Mouse (Mus musculus) heart, adult 2 months (tissue): ENCODE data around the gene Cacng6. TPM values are rescaled to one million over a fixed set of nuclear protein-coding genes. Genes with fewer than 3 reads are reported as not detected.
"Not testable (repeated sequence)": the region's sequence is repeated elsewhere in the genome, so short reads cannot be mapped to it uniquely, and the experiment has no call there.

Experiments used
- DNase-seq, 2 experiments: peaks; one replicate each; pipeline ENCODE4 v3.0.0; 2021
- H3K27ac ChIP-seq: fragments of 200-600 bp; 2 replicates; pipeline ENCODE4 v1.8.1; 2022
- H3K27me3 ChIP-seq: fragments of 200-500 bp; 2 replicates; pipeline ENCODE4 v1.6.1; 2012; ENCODE audit warnings: mild to moderate bottlenecking, low read length, inconsistent platforms, mixed read lengths; ENCODE audit not compliant: control insufficient read depth, insufficient read depth
- H3K36me3 ChIP-seq: fragments of 200-500 bp; 2 replicates; pipeline ENCODE4 v1.6.1; 2012; ENCODE audit warnings: low read length, inconsistent platforms; ENCODE audit not compliant: control insufficient read depth, insufficient read depth
- H3K4me1 ChIP-seq: fragments of 200-500 bp; 2 replicates; pipeline ENCODE4 v1.6.1; 2011; ENCODE audit warnings: low read length; ENCODE audit not compliant: control insufficient read depth, insufficient read depth
- H3K4me3 ChIP-seq: fragments of 200-600 bp; 2 replicates; pipeline ENCODE4 v1.8.1; 2022
- H3K79me2 ChIP-seq: fragments of 200-500 bp; replicated peaks from 2 replicates; pipeline ENCODE4 v1.6.1; 2012; ENCODE audit warnings: mild to moderate bottlenecking, inconsistent platforms, low read length, moderate library complexity, mixed read lengths; ENCODE audit not compliant: control insufficient read depth, insufficient read depth
- H3K9ac ChIP-seq: fragments of 200-500 bp; 2 replicates; pipeline ENCODE4 v1.6.1; 2012; ENCODE audit warnings: low read depth, mild to moderate bottlenecking, control low read depth, inconsistent platforms, low read length, mixed read lengths
- CTCF ChIP-seq: fragments of 200-600 bp; IDR thresholded peaks from 2 replicates; pipeline ENCODE4 v1.8.1; 2022; ENCODE audit warnings: antibody characterized with exemption, mild to moderate bottlenecking, moderate library complexity
- EP300 ChIP-seq: fragments of 200-500 bp; IDR thresholded peaks from 2 replicates; pipeline ENCODE4 v1.6.1; 2011; ENCODE audit warnings: low read depth, low read length, control low read depth; ENCODE audit not compliant: insufficient read depth
- POLR2A ChIP-seq: fragments of 200-500 bp; IDR thresholded peaks from 2 replicates; pipeline ENCODE4 v1.6.1; 2011; ENCODE audit warnings: mild to moderate bottlenecking, low read depth, low read length, control low read depth; ENCODE audit not compliant: insufficient read depth
- WGBS: fragments of 180-500 bp; shearing (Covaris S2); methylation state at CpG from one replicate; pipeline ENCODE4 v1.1.7; 2018; 5-methylcytosine and 5-hydroxymethylcytosine counted together
- intact Hi-C: fragments of 180-260 bp; cut with DNase I; formaldehyde crosslinking; loops from one replicate; pipeline ENCODE4 v1.15.1; 2025
- polyA plus RNA-seq: library from polyadenylated mRNA; depleted of rRNA; stranded (reverse); fragments of >200 nt; gene quantifications from 2 replicates; pipeline ENCODE4 v1.2.3, GENCODE M21; 2012
- total RNA-seq, 2 experiments: library from RNA; stranded (reverse); gene quantifications; 2 replicates each; pipeline ENCODE4 v1.2.3; 2021

The Cacng6 gene
- total and polyA plus RNA-seq, 3 experiments, result 0.78 to 2.5 (median 1.9) TPM

- DNase-seq, result no peak
- whole genome bisulfite sequencing, result 73% methylated on average over 10 of the region's 10 CpGs
- no peaks in the 10 kb centered on the region for H3K36me3 ChIP-seq
- H3K9ac ChIP-seq, result no peak overlapping the region
- no peaks in the 10 kb centered on the region for H3K79me2 ChIP-seq
- no peak for TF ChIP-seq EP300
- no peak for TF ChIP-seq POLR2A
- TF ChIP-seq CTCF, result no peak
- H3K27me3 ChIP-seq, result no peaks in the 10 kb centered on the region
- intact Hi-C loops, result no loop called here
- H3K4me1 ChIP-seq, result no peaks in the 10 kb centered on the region
- no peak overlapping the region for H3K4me3 ChIP-seq
- H3K27ac ChIP-seq, result no peak overlapping the region
Measured at GRCm38 (mm10) chr7:3397355-3397754, 26.6 kb upstream of the Cacng6 start.

GRCm38 (mm10) chr7:3397797-3398196, 26.2 kb upstream of the Cacng6 start:
- intact Hi-C loops, result no loop called here

GRCm38 (mm10) chr7:3398363-3398762, 25.6 kb upstream of the Cacng6 start:
- H3K4me3 ChIP-seq, DNase-seq, H3K4me1 ChIP-seq, H3K9ac ChIP-seq, H3K79me2 ChIP-seq, intact Hi-C loops, H3K27ac ChIP-seq, H3K27me3 ChIP-seq, H3K36me3 ChIP-seq: not testable (repeated sequence)
- 91% methylated on average over 8 of the region's 8 CpGs for WGBS

More at GRCm38 (mm10) chr7:3397797-3398196, 26.2 kb upstream of the Cacng6 start:
- no peak overlapping the region for H3K27ac ChIP-seq
- no peaks in the 10 kb centered on the region for H3K36me3 ChIP-seq
- H3K9ac ChIP-seq, result no peak overlapping the region
- no peaks in the 10 kb centered on the region for H3K4me1 ChIP-seq
- WGBS, result 70% methylated on average over 7 of the region's 7 CpGs
- H3K4me3 ChIP-seq, result no peak overlapping the region
- DNase-seq, result no peak
- TF ChIP-seq POLR2A (no peak), EP300 (no peak), CTCF (no peak)
- H3K79me2 ChIP-seq, result no peaks in the 10 kb centered on the region
- H3K27me3 ChIP-seq, result no peaks in the 10 kb centered on the region

GRCm38 (mm10) chr7:3399937-3400336, 24.1 kb upstream of the Cacng6 start:
- no peak for DNase-seq
- intact Hi-C loops, result no loop called here

GRCm38 (mm10) chr7:3409729-3410520, 14.1 kb upstream of the Cacng6 start:
- no peak overlapping the region for H3K27ac ChIP-seq
- H3K36me3 ChIP-seq, result no peaks in the 10 kb centered on the region
- TF ChIP-seq POLR2A (no peak), CTCF (no peak), EP300 (no peak)
- no peaks in the 10 kb centered on the region for H3K4me1 ChIP-seq
- 41% methylated on average over 11 of the region's 11 CpGs for whole genome bisulfite sequencing
- DNase-seq, result no peak
- no peak overlapping the region for H3K4me3 ChIP-seq
- intact Hi-C loops, result no loop called here
- H3K9ac ChIP-seq, result no peak overlapping the region
- no peaks in the 10 kb centered on the region for H3K79me2 ChIP-seq
- H3K27me3 ChIP-seq, result peaks cover 9% of the 10 kb centered on the region

More at GRCm38 (mm10) chr7:3399937-3400336, 24.1 kb upstream of the Cacng6 start:
- Histone ChIP-seq H3K27me3 (no peaks in the 10 kb centered on the region), H3K4me1 (no peaks in the 10 kb centered on the region), H3K79me2 (no peaks in the 10 kb centered on the region), H3K9ac (no peak overlapping the region), H3K4me3 (no peak overlapping the region), H3K36me3 (no peaks in the 10 kb centered on the region), H3K27ac (no peak overlapping the region)
- TF ChIP-seq POLR2A (no peak), CTCF (no peak), EP300 (no peak)

GRCm38 (mm10) chr7:3411160-3411941, 12.6 kb upstream of the Cacng6 start:
- Histone ChIP-seq H3K27me3 (peaks cover 15% of the 10 kb centered on the region), H3K79me2 (no peaks in the 10 kb centered on the region), H3K4me3 (no peak overlapping the region), H3K4me1 (no peaks in the 10 kb centered on the region), H3K9ac (no peak overlapping the region), H3K27ac (no peak overlapping the region), H3K36me3 (no peaks in the 10 kb centered on the region)
- 2% methylated on average over 33 of the region's 33 CpGs for WGBS
- no peak for TF ChIP-seq CTCF
- intact Hi-C loops, result no loop called here
- no peak for DNase-seq
